Mouse (Mus musculus) gastrocnemius, postnatal 25 days (tissue): Measurements from ENCODE around the gene Smoc2. TPM values are rescaled to one million over a fixed set of nuclear protein-coding genes. Genes with fewer than 3 reads are reported as not detected.
A peak's percentile ranks its signal among the peaks of the same experiment; 100 is the strongest.

Experiments used
- DNase-seq: peaks from one replicate; pipeline ENCODE4 v3.0.0; 2022
- total RNA-seq, 2 experiments: library from RNA; stranded (reverse); gene quantifications; 1 replicate in 1 of 2; 2 replicates in 1 of 2; pipeline ENCODE4 v1.2.3; 2021

The Smoc2 gene
- total RNA-seq, 2 experiments from 2014 or later, result 62.2 to 65.8 TPM

DNA sequence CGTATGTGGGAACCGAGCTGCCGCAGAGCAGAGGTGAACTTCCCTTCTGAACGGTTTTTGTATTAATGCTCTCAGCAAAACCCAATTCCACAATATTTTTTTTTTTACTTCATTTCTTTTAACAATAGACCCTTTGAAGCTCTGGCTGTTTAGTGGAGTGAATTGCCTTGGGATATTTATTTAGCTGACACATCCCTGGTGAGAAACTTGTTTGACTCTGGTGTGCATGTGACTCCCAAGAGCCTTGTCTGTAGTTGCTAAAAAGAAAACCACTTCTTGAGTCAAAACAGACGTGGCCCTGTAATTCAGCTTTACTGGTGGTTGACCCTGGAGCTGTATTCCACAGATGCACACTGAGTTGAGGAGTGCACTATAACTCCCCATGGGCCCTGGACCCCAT lies 135.2 kb downstream of the Smoc2 start:
- DNase-seq, result no peak

DNA sequence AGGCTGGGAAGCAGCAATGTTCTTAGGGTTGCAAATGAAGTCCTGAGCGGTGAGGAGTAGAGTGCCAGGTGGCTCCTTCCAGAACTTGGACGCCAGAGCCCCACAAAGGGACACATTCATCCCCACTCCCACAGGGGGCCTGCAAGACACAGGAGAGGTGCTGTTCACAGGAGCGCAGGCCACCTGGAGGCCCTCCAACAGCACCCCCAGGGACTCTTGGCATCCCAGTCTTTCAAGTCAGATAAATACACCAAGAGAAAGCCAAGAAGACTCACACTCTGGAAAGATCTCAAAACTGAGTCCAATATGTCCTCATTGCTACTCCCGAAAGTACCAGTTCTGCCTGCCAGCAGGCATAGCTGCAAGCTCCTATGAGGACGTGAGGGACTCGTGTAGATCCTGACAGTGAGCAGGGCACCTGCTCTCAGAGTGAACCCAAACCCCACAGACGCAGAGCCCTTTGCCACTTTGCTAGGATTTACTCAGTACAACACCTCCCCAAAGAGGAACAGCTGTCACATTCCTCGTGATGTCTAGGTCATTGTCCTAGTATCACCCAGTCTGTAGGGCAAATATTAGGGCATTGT lies 141.2 kb downstream of the Smoc2 start:
- peak; percentile 52 for DNase-seq

DNA sequence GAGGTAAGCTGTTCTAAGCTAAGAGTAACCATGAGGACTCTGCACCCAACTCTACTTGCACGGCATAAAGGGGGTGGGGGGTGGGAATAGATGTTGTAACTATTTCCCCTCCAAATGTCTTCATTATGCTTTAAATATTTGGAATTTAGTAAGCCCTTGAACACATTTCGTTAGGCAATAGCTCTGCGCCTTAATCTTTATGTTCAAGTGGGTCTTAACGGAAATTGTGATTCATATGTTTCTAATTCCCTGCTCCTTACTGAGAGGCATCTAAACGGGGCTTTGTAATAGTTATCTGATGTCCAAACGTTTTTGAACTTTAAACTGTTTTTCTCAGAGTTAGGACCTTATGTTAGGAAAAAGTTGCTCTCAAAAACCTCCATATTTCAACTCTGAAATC lies 147.2 kb downstream of the Smoc2 start:
- no peak for DNase-seq

DNA sequence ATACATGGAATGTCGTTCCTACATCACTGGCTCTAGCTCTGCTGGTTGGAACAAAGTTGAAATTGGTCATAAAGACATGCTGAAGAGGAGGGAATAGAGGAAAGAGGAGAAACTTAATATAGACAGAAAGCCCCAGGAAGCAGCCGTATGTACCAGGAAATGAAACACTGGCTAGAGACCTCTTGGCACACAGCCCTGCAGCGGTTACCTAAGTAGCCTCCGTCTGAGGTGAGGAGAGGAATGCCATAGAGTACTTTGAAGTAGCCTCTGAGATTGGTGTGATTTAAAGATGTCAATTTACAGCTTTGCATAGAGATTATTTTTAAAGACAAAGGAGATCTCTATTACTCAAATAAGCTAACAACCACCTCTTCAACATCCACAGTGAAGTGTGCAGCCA lies 155.4 kb downstream of the Smoc2 start:
- no peak for DNase-seq

DNA sequence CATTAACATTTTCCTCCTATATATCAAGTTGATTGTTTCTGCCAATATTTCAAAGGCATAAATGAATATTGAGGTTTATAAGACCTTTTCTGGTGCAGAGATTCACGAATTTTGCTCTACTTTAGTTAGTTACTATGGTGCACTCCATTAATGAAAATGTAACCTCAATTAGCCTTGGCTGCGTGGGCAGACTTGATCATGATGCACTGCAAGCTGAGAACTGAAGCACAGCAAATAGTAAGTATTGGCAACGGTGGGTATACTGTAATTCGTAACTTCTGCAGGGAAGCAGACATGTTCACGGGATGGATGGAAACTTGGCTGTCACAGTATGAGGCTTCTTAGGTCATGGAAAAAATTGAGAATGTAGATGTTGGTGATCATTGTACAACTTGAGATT lies 166.3 kb downstream of the Smoc2 start:
- no peak for DNase-seq

DNA sequence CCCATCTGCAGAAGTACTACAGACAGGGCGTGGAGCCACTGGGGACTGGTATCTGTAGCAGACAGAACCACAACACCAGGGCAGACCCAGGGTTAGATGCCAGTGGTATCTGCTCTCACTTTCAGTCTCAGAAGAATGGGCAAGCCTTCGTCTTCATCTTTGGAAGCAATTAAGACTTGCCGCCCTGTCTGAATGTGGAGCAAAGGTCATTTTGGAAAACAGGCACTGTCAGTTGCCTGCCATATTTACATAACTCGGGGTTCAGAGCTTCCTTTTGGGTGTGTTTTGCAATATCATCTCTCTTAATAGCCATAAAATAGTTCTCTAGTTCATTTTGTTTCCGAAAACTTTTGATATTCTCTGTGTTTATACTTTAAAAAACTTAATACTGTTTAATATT lies 168.0 kb downstream of the Smoc2 start:
- DNase-seq, result no peak

Other genes starting within 250 kb of the Smoc2 start
- not detected for gene Gm7358, start 220.0 kb upstream of the Smoc2 start, total RNA-seq
- 1 to 10 TPM; 2.9 to 3.3 TPM for gene Dact2, start 75.2 kb upstream of the Smoc2 start, total RNA-seq